Mouse (Mus musculus) heart, adult 2 months (tissue): Measurements from ENCODE around the gene Zgpat.
A peak's percentile ranks its signal among the peaks of the same experiment; 100 is the strongest.

Experiments
- CTCF ChIP-seq: fragments of 200-600 bp; IDR thresholded peaks from 2 replicates; pipeline ENCODE4 v1.8.1; 2022; ENCODE audit warnings: antibody characterized with exemption, mild to moderate bottlenecking, moderate library complexity
- EP300 ChIP-seq: fragments of 200-500 bp; IDR thresholded peaks from 2 replicates; pipeline ENCODE4 v1.6.1; 2011; ENCODE audit warnings: low read depth, low read length, control low read depth; ENCODE audit not compliant: insufficient read depth
- POLR2A ChIP-seq: fragments of 200-500 bp; IDR thresholded peaks from 2 replicates; pipeline ENCODE4 v1.6.1; 2011; ENCODE audit warnings: mild to moderate bottlenecking, low read depth, low read length, control low read depth; ENCODE audit not compliant: insufficient read depth

GRCm38 (mm10) chr2:181364860-181365596 is at the start of gene Zgpat, which contains the start of gene Arfrp1:
- TF ChIP-seq CTCF (peak; percentile 13; the same call in 1 of the 2 replicates), EP300 (no peak), POLR2A (peak; percentile 58; the same call in 1 of the 2 replicates)
